Mouse (Mus musculus): Measurements from ENCODE around the gene Vamp8.

Vamp8 gene

GRCm38 (mm10) chr6:72355066-72355911, 35.2 kb downstream of the Vamp8 start, which contains the start of gene Tmem150a:
Tmem150a (plus strand) TSS chr6:72355447.
- CTCF ChIA-PET, result no interaction called here

- CTCF ChIA-PET, result no interaction called here
These were observed 36.5 kb downstream of the Vamp8 start for GRCm38 (mm10) chr6:72354025-72354424.

- CTCF ChIA-PET, result interaction anchor here (0.6 kb wide), 1 partner anchor 15 kb away, joined by 4 read pairs; no protein-coding TSS in a partner anchor
These were observed 37.7 kb downstream of the Vamp8 start for GRCm38 (mm10) chr6:72352636-72353405.

GRCm38 (mm10) chr6:72350214-72350613, 40.3 kb downstream of the Vamp8 start:
- CTCF ChIA-PET, result no interaction called here

GRCm38 (mm10) chr6:72348411-72348810, 42.1 kb downstream of the Vamp8 start:
- CTCF ChIA-PET, result interaction anchor here (1.4 kb wide), 1 partner anchor 9 kb away, joined by 3 read pairs; no protein-coding TSS in a partner anchor

GRCm38 (mm10) chr6:72347166-72347941, 43.1 kb downstream of the Vamp8 start, which contains the start of gene 0610030E20Rik:
0610030E20Rik (plus strand) TSS chr6:72347317.
- CTCF ChIA-PET, result interaction anchor here (0.6 to 1.4 kb wide), 3 partner anchors 10 to 204 kb away, joined by 3 read pairs; no protein-coding TSS in a partner anchor

GRCm38 (mm10) chr6:72346261-72346660, 44.2 kb downstream of the Vamp8 start:
- CTCF ChIA-PET, result interaction anchor here (1.0 kb wide), 1 partner anchor 31 kb away, joined by 3 read pairs; no protein-coding TSS in a partner anchor

- CTCF ChIA-PET, result interaction anchor here (0.8 to 1.0 kb wide), 2 partner anchors 31 to 329 kb away, joined by 3 read pairs; no protein-coding TSS in a partner anchor
These were observed 44.9 kb downstream of the Vamp8 start for GRCm38 (mm10) chr6:72345633-72346032.

- CTCF ChIA-PET, result interaction anchor here (0.8 kb wide), 1 partner anchor 329 kb away, joined by 3 read pairs; no protein-coding TSS in a partner anchor
These were observed 45.4 kb downstream of the Vamp8 start, which contains the start of gene Usp39 for GRCm38 (mm10) chr6:72345074-72345567. Usp39 (minus strand) TSS chr6:72345184.

- CTCF ChIA-PET, result no interaction called here
These were observed 46.0 kb downstream of the Vamp8 start for GRCm38 (mm10) chr6:72344396-72345073.

GRCm38 (mm10) chr6:72340481-72340880, 50.0 kb downstream of the Vamp8 start:
- CTCF ChIA-PET, result no interaction called here

All from spleen, embryonic (tissue).